Mouse (Mus musculus): ENCODE results near the gene Fra10ac1.
A peak's percentile ranks its signal among the peaks of the same experiment; 100 is the strongest.

Gene Fra10ac1

GRCm38 (mm10) chr19:38223905-38224684, at the start of gene Fra10ac1:
TSS of gene Fra10ac1 (minus strand) at chr19:38224156.
- peak; percentile 94 for DNase-seq (ENCODE audit: low read depth)

DNA sequence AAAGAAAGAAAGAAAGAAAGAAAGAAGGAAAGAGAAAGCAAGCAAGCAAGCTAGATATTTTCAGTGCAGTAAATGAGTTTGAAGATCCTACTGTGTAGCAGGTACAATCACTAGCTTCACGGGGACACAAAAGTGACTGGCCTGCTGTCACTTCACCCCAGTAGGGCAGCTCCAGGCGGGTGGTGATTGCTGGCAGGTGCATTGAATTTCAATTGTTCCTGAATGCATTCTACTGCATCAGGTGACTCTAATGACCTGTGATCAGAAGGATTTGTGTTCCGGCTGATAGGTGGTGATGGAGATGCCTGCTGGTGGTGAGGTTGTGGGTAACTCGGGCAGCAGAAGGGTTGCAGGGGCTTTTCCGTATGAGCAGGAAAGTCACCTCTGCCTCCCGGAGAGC, 47.1 kb upstream of the Fra10ac1 start:
- no peak for DNase-seq (ENCODE audit: low read depth)

DNA sequence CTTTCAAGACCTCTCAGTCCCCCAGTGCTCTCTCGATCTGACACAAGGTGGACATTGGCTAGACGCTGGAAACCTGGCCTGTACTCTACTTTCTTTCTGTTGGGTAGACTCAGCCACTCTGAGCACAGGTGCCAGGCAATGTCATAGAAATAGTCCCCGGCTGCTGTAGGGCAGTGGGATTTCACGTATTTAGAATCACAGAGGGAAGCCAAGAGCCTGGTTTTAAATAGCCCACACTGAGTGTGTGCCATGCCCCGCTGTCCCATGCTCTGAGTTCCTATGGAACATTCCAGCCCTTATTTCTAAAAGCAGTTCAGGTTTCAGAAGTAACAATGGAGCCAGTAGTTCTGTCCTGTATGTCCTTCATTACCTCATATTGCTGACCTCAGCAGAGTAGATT, 43.5 kb upstream of the Fra10ac1 start:
- no peak for DNase-seq (ENCODE audit: low read depth)

- DNase-seq (ENCODE audit: low read depth) = no peak
Measured at GRCm38 (mm10) chr19:38265767-38266166, 41.8 kb upstream of the Fra10ac1 start.

- no peak for DNase-seq (ENCODE audit: low read depth)
Measured at GRCm38 (mm10) chr19:38264505-38265500, 40.8 kb upstream of the Fra10ac1 start, which contains the start of gene Lgi1. TSS of gene Lgi1 (plus strand) at chr19:38264536.

DNA sequence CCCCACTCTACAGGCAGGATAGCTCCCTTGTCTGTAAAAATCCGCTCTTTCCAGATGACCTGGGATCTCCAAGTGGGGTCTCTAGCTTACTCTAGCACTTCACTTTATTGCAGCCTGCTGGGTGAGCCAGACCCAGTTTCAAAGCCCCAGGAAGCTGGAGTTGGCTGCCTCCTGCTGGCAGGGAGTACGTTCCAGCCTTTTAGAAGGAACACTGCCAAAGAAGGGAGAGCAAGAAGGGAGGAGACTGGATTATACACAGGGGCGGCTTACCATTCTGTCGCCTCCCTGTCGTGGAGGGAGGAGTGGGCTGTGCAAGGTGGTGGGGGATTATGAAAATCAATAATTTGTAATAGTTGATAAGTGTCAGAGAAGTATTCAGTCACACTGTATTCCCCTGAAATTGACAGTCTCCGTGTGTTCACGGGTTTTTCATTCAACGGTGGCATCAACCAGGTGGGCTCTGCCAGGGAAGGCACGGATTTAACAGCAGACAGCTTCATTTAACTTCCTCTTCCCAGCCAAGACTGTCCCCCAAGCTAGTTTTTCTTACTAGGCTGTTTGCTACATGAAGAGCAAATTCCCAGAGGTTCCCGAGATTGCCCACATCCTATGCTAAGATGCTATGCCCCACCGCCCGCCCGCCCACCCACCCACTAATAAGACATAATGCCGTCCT, 40.0 kb upstream of the Fra10ac1 start:
- DNase-seq (ENCODE audit: low read depth) = no peak

- DNase-seq (ENCODE audit: low read depth) = no peak
Measured at GRCm38 (mm10) chr19:38261351-38261750, 37.4 kb upstream of the Fra10ac1 start.

DNA sequence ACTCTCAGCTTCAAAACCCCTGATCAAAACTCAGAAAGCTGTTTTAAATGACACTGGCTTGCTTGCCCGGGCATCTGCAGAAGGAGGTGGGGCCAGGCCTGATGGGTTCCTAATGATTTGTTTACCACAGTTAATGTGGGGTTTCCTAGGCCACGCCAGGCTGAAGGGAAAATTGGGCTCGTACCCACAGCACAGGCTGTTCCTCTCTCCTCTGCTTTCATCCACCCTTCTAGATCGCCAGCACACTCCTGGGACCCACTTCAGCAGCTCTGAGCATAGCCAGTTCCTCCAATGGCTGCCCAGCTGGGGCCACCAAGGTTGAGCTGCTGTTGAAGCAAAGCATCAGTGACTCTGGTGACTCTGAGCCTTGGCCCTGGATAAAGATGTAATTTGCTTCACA, 36.4 kb upstream of the Fra10ac1 start:
- DNase-seq (ENCODE audit: low read depth) = no peak

DNA sequence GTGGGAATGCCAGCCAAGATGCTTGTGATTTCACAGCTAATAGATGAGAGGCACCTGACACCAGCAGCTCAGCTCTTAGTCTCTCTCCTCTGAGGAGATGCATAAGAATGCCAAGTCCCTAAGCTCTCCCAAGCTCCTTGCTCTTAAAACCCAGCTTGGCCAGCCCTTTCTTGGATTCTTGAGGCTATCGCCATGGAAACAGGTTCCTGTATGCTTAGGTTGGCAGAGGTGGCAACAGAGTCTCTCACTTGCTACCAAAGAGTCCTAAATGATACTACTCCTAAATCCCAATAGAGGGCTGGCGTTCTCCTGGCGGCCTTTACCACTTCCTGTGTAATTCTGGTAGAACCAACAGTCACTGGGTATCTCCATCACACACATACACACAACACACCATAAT, 35.5 kb upstream of the Fra10ac1 start:
- DNase-seq (ENCODE audit: low read depth) = no peak

- DNase-seq (ENCODE audit: low read depth) = no peak
Measured at GRCm38 (mm10) chr19:38258651-38259065, 34.7 kb upstream of the Fra10ac1 start.

DNA sequence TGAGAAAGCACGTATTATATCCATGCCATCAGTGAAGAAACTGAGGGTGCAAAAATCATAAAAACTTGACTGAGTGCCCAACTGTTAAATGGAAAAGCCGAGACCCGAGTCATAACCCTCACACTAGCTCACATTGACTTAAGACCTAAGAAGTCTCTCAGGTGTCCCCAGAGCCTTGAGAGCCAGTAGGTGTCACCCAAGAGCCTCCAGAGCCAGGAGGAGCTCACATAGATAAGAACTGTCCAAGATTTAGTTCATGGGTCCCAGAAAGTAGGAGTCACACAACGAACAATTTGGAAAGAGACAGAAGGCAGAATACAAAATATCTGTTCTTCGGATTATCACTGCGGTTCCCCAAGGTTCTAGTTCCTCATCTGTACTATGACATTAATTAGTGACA, 29.8 kb upstream of the Fra10ac1 start:
- DNase-seq (ENCODE audit: low read depth) = peak; percentile 70

DNA sequence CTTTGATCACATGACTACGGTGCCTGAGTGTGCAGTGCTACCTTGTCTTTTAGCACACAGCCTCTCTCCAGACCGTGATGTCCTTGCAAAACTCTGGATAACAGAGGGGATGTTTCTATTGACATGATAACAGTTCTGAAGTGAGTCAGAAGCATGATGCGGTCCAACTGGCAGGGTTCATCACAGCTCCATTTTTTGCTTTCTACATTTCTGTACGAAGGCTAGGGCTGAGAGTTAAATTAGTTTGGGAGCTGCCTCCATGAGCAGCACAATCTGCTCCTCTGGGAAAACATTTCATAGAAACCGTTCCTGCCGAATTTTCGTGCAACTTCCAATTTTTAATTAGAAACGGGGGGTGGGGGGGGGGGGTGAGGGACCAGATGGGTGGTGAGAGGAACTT, 25.7 kb upstream of the Fra10ac1 start:
- DNase-seq (ENCODE audit: low read depth) = no peak

GRCm38 (mm10) chr19:38246177-38246622, 22.2 kb upstream of the Fra10ac1 start:
- DNase-seq (ENCODE audit: low read depth) = no peak

DNA sequence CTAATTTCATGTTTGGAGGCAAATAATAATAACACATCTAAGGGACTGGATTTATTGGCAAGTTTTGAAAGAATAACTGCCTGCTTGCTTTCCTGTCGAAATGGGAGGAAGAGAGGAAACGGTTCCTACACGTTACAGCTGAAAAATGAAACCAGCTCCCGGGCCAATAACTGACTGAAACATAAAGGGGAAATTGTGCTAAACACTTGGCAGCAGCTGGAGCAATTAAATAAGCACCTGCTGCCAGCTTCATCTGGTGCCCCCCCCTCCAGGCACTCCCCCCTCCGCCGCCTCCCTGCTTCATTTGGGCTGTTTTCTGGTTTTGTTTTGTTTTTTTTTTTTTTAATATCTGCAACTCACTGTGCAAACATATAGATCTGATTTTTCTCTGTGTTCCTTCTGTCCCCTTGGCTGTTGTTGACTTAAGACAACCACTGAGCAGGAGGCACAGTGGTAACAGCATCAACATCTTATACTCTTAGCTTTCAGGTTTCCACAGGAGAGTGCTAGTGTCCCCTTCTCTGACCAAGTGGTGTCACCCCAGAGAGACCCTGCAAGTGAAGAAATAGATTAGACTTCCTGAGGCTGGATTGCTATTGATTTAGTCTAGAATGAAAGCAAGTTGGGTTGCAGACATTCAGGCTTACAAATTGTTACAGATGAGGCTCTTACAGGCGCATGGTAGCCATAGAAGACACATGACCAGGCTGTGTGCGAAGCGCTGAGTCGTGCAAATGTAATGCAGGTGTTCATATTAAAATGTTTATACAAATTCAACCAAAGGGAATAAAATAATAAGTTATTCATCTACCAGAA, 21.6 kb upstream of the Fra10ac1 start:
- DNase-seq (ENCODE audit: low read depth) = no peak

- DNase-seq (ENCODE audit: low read depth) = no peak
Measured at GRCm38 (mm10) chr19:38244748-38245147, 20.8 kb upstream of the Fra10ac1 start.

DNA sequence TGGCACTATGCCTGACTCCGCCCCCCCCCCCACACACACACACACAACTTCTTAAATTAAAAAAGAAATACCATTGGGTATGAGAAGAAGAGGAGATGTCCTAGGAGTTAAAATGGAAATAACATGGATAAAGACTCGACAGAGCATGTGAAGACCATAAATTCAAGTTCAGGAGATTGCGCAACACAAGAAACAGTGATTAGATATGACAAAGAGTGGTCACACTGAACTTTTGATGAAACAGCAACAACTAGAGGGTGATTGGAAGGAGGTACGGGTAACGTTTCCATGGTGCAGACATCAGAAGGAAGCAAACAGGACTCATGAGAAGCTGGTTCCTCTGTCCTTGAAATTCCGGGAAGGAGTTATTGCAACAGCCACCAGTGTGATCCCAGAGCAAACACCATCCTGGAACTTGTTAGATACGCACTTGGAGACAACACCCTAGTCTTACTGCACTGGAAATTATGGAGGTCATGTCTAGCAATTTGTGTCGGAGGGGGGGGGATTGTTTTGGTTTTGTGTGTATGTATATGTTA, 18.4 kb upstream of the Fra10ac1 start:
- no peak for DNase-seq (ENCODE audit: low read depth)

DNA sequence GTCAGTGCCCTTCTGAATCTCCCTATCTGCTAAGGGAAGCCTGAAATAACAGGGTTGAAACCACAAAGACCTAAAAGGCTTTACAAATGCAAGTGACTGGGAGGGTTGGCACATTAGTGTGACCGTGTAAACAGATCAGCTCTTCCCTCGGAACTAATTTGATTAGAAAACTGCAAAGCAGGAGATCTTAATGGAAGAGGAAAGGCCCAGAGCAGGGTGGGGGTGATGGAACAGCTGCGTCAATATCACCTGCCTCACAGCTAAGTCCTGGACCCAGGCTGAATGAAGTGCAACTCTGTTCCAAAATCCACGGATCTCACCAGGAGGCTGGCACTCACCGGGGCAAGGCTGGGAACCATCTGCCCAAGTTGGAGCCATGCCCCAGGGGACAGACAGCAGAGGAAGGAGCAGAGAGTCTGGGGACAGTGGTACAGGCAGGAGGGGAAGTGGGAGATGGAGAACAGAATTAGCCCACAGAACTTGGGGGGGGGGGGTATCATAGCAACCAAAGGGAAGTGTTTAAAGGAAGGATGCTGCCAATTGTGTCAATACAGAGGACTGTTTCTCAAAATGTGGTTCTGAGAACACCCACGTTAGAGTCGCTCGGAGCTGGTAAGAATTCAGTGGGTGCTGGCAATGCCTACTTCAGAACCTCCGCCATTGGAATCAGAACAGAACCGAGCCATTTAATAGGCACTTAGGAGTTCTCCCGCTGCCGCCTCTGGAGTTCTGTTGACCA, 14.4 kb upstream of the Fra10ac1 start:
- no peak for DNase-seq (ENCODE audit: low read depth)

- peak; percentile 64 for DNase-seq (ENCODE audit: low read depth)
Measured at GRCm38 (mm10) chr19:38237834-38238212, 13.9 kb upstream of the Fra10ac1 start.

GRCm38 (mm10) chr19:38236526-38236925, 12.6 kb upstream of the Fra10ac1 start:
- no peak for DNase-seq (ENCODE audit: low read depth)

DNA sequence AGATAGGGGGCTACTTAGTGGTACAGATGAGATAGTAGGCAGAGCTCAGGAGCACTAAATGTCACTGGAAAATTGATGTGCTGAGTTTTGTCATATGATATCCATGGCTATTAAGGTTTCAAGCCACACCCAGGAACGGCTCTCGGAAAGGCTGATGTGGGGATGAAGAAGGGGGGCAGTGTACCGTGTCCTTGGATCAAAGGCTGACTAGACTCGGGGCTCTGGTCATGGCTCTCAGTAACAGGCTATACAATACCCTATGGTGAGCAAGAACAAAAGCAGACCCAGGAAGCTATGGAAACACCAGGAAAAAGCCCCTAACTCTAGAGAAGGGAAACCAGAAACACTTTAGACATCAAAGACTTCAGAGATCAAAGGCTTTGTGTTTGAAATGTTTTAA, 8.6 kb upstream of the Fra10ac1 start:
- DNase-seq (ENCODE audit: low read depth) = no peak

All from induced T-regulatory cell, adult 2 months (primary cell).